Mouse (Mus musculus): Measurements from ENCODE around the gene Sgo1.
"Not testable (repeated sequence)": the region's sequence is repeated elsewhere in the genome, so short reads cannot be mapped to it uniquely, and the experiment has no call there.

Gene Sgo1

GRCm38 (mm10) chr17:53688877-53689802, at the start of gene Sgo1:
Gene Sgo1, minus strand, starts transcription at chr17:53689333.
- peak; percentile 98 for DNase-seq

GRCm38 (mm10) chr17:53718916-53719315, 29.8 kb upstream of the Sgo1 start:
- DNase-seq = not testable (repeated sequence)

GRCm38 (mm10) chr17:53718474-53718873, 29.3 kb upstream of the Sgo1 start:
- DNase-seq = no peak

- DNase-seq = not testable (repeated sequence)
Measured at GRCm38 (mm10) chr17:53715161-53715560, 26.0 kb upstream of the Sgo1 start.

- DNase-seq = no peak
Measured at GRCm38 (mm10) chr17:53714453-53714852, 25.3 kb upstream of the Sgo1 start.

GRCm38 (mm10) chr17:53697521-53697920, 8.4 kb upstream of the Sgo1 start:
- not testable (repeated sequence) for DNase-seq

GRCm38 (mm10) chr17:53694039-53694438, 4.9 kb upstream of the Sgo1 start:
- peak in 1 of 2 experiments; percentile 50 for DNase-seq

- no peak for DNase-seq
Measured at GRCm38 (mm10) chr17:53689946-53690345, 813 bp upstream of the Sgo1 start.

- no peak for DNase-seq
Measured at GRCm38 (mm10) chr17:53688321-53688720, 812 bp downstream of the Sgo1 start.

- peak in 1 of 2 experiments; percentile 7 for DNase-seq
Measured at GRCm38 (mm10) chr17:53678716-53679115, 10.4 kb downstream of the Sgo1 start.

GRCm38 (mm10) chr17:53670453-53670852, 18.7 kb downstream of the Sgo1 start:
- DNase-seq = no peak

GRCm38 (mm10) chr17:53664703-53665382, 24.3 kb downstream of the Sgo1 start:
- no peak for DNase-seq

GRCm38 (mm10) chr17:53664267-53664666, 24.9 kb downstream of the Sgo1 start:
- no peak for DNase-seq

- DNase-seq = no peak
Measured at GRCm38 (mm10) chr17:53661056-53661840, 27.9 kb downstream of the Sgo1 start.

GRCm38 (mm10) chr17:53659738-53660137, 29.4 kb downstream of the Sgo1 start:
- DNase-seq = no peak

- DNase-seq = no peak
Measured at GRCm38 (mm10) chr17:53659230-53659629, 29.9 kb downstream of the Sgo1 start.

GRCm38 (mm10) chr17:53658668-53659067, 30.5 kb downstream of the Sgo1 start:
- DNase-seq = no peak

GRCm38 (mm10) chr17:53657391-53657790, 31.7 kb downstream of the Sgo1 start:
- DNase-seq = peak in 1 of 2 experiments; percentile 7

- DNase-seq = peak in 1 of 2 experiments; percentile 22
Measured at GRCm38 (mm10) chr17:53656369-53656860, 32.7 kb downstream of the Sgo1 start.

- DNase-seq = no peak
Measured at GRCm38 (mm10) chr17:53655959-53656358, 33.2 kb downstream of the Sgo1 start.

- DNase-seq = no peak
Measured at GRCm38 (mm10) chr17:53655081-53655480, 34.1 kb downstream of the Sgo1 start.

GRCm38 (mm10) chr17:53654596-53654995, 34.5 kb downstream of the Sgo1 start:
- DNase-seq = no peak

GRCm38 (mm10) chr17:53650251-53650661, 38.9 kb downstream of the Sgo1 start:
- DNase-seq = no peak
